Mouse (Mus musculus): Measurements from ENCODE around the gene Kcnmb2.

Gene Kcnmb2

GRCm38 (mm10) chr3:31902504-31903330 is at the start of gene Kcnmb2:
Gene Kcnmb2, plus strand, starts transcription at chr3:31902507.
- DNase-seq (ENCODE audit: low read depth, low spot score) = no peak

GRCm38 (mm10) chr3:31863522-31863921 is 38.8 kb upstream of the Kcnmb2 start:
- no peak for DNase-seq (ENCODE audit: low read depth, low spot score)

- no peak for DNase-seq (ENCODE audit: low read depth, low spot score)
These were observed 38.2 kb upstream of the Kcnmb2 start for GRCm38 (mm10) chr3:31864070-31864469.

GRCm38 (mm10) chr3:31871461-31871860 is 30.8 kb upstream of the Kcnmb2 start:
- DNase-seq (ENCODE audit: low read depth, low spot score) = no peak

GRCm38 (mm10) chr3:31882621-31883131 is 19.6 kb upstream of the Kcnmb2 start:
- no peak for DNase-seq (ENCODE audit: low read depth, low spot score)

- DNase-seq (ENCODE audit: low read depth, low spot score) = no peak
These were observed 9.7 kb upstream of the Kcnmb2 start for GRCm38 (mm10) chr3:31892653-31893052.

- DNase-seq (ENCODE audit: low read depth, low spot score) = no peak
These were observed 1.2 kb downstream of the Kcnmb2 start for GRCm38 (mm10) chr3:31903506-31903905.

GRCm38 (mm10) chr3:31904156-31904555 is 1.8 kb downstream of the Kcnmb2 start:
- DNase-seq (ENCODE audit: low read depth, low spot score) = no peak

GRCm38 (mm10) chr3:31911168-31911567 is 8.9 kb downstream of the Kcnmb2 start:
- DNase-seq (ENCODE audit: low read depth, low spot score) = no peak

- no peak for DNase-seq (ENCODE audit: low read depth, low spot score)
These were observed 9.4 kb downstream of the Kcnmb2 start for GRCm38 (mm10) chr3:31911690-31912089.

GRCm38 (mm10) chr3:31928544-31928943 is 26.2 kb downstream of the Kcnmb2 start:
- DNase-seq (ENCODE audit: low read depth, low spot score) = no peak

GRCm38 (mm10) chr3:31934704-31935103 is 32.4 kb downstream of the Kcnmb2 start:
- DNase-seq (ENCODE audit: low read depth, low spot score) = no peak

- DNase-seq (ENCODE audit: low read depth, low spot score) = no peak
These were observed 39.2 kb downstream of the Kcnmb2 start for GRCm38 (mm10) chr3:31941478-31941877.

- no peak for DNase-seq (ENCODE audit: low read depth, low spot score)
These were observed 51.9 kb downstream of the Kcnmb2 start for GRCm38 (mm10) chr3:31954213-31954612.

- no peak for DNase-seq (ENCODE audit: low read depth, low spot score)
These were observed 52.7 kb downstream of the Kcnmb2 start for GRCm38 (mm10) chr3:31955004-31955403.

- no peak for DNase-seq (ENCODE audit: low read depth, low spot score)
These were observed 57.5 kb downstream of the Kcnmb2 start for GRCm38 (mm10) chr3:31959821-31960220.

GRCm38 (mm10) chr3:31961175-31961574 is 58.9 kb downstream of the Kcnmb2 start:
- no peak for DNase-seq (ENCODE audit: low read depth, low spot score)

- no peak for DNase-seq (ENCODE audit: low read depth, low spot score)
These were observed 60.8 kb downstream of the Kcnmb2 start for GRCm38 (mm10) chr3:31963076-31963475.

GRCm38 (mm10) chr3:31979661-31980060 is 77.4 kb downstream of the Kcnmb2 start:
- no peak for DNase-seq (ENCODE audit: low read depth, low spot score)

GRCm38 (mm10) chr3:31982444-31982843 is 80.1 kb downstream of the Kcnmb2 start:
- DNase-seq (ENCODE audit: low read depth, low spot score) = no peak

- no peak for DNase-seq (ENCODE audit: low read depth, low spot score)
These were observed 82.8 kb downstream of the Kcnmb2 start for GRCm38 (mm10) chr3:31985103-31985502.

- DNase-seq (ENCODE audit: low read depth, low spot score) = no peak
These were observed 89.3 kb downstream of the Kcnmb2 start for GRCm38 (mm10) chr3:31991526-31992045.

GRCm38 (mm10) chr3:32011566-32011965 is 109.3 kb downstream of the Kcnmb2 start:
- DNase-seq (ENCODE audit: low read depth, low spot score) = no peak

Data from c-Kit-negative CD71-positive TER-119-positive erythroid progenitor cells, embryonic 14.5 days (primary cell).